Mouse (Mus musculus) heart, postnatal 0 days (tissue): ENCODE results near the gene Zfp771.

Experiments
- CTCF ChIP-seq: IDR thresholded peaks from 2 replicates; pipeline ENCODE4 v1.5.1; 2016; ENCODE audit warnings: antibody characterized with exemption, control low read depth, low read depth
- EP300 ChIP-seq: IDR thresholded peaks from 2 replicates; pipeline ENCODE4 v1.6.1; 2016; ENCODE audit warnings: antibody characterized with exemption, low read depth

- TF ChIP-seq CTCF, result no peak
- no peak for TF ChIP-seq EP300
These were observed 18.3 kb downstream of the Zfp771 start for GRCm38 (mm10) chr7:127262218-127262961.
